Mouse (Mus musculus): ENCODE data around the gene Map1s.

GRCm38 (mm10) chr8:70868559-70869198 lies 37.1 kb upstream of the Map1s start:
- TF ChIP-seq POLR2A (IDR thresholded peaks at IDR 0.05; ENCODE audit: borderline replicate concordance, extremely low read depth, insufficient read depth, insufficient read length, poor library complexity, severe bottlenecking) = no peak
- no peak for TF ChIP-seq CTCF (IDR thresholded peaks at IDR 0.05; ENCODE audit: borderline replicate concordance, extremely low read depth, insufficient read depth, insufficient read length)
